Mouse (Mus musculus): ENCODE data around the gene Gm49358. TPM values are rescaled to one million over a fixed set of nuclear protein-coding genes. Genes with fewer than 3 reads are reported as not detected.

Gene Gm49358
- polyA plus RNA-seq, 1 experiment from 2014 or later: not detected

- WGBS: 2% methylated on average over 56 of the region's 58 CpGs
- no peaks in the 10 kb centered on the region for H3K9me3 ChIP-seq (ENCODE audit: control insufficient read depth, low read length)
- peak; percentile 42 for DNase-seq (ENCODE audit: low spot score)
- H3K27me3 ChIP-seq (ENCODE audit: control insufficient read depth, insufficient read depth, low read length): no peaks in the 10 kb centered on the region
- 0 out of 2 replicates have a peak, but pooled peaks cover 2% of the 10 kb centered on the region for H3K4me1 ChIP-seq (replicated peaks; ENCODE audit: control insufficient read depth, insufficient read depth)
- peak overlapping the region; percentile 76 for H3K4me3 ChIP-seq (ENCODE audit: low read depth, low read length)
- peak overlapping the region; percentile 100 for H3K4me2 ChIP-seq (replicated peaks; ENCODE audit: low read depth)
- ATAC-seq (ENCODE audit: low FRiP score, low TSS enrichment): no peak
- H3K9ac ChIP-seq (ENCODE audit: low read length): peak overlapping the region; percentile 76
- peak overlapping the region; percentile 87 for H3K27ac ChIP-seq (replicated peaks)
- TF ChIP-seq EP300 (optimal IDR thresholded peaks at IDR 0.05) (no peak), CTCF (IDR thresholded peaks at IDR 0.05; ENCODE audit: low read depth) (peak; percentile 23; the same call in 1 of the 2 replicates)
- H3K36me3 ChIP-seq (ENCODE audit: control insufficient read depth, insufficient read depth, low read length): no peaks in the 10 kb centered on the region
Observed at GRCm38 (mm10) chr10:86779117-86779755, 15.5 kb downstream of the Gm49358 start.

- 33% methylated on average over 12 of the region's 12 CpGs for WGBS
Observed at GRCm38 (mm10) chr10:86779816-86780500, 16.2 kb downstream of the Gm49358 start.

GRCm38 (mm10) chr10:86781641-86782040 is 17.9 kb downstream of the Gm49358 start:
- Histone ChIP-seq H3K27ac (replicated peaks) (no peak overlapping the region), H3K4me2 (replicated peaks; ENCODE audit: low read depth) (peak overlapping the region; percentile 21; the same call in 1 of the 2 replicates), H3K9ac (ENCODE audit: low read length) (peak overlapping the region; percentile 18; the same call in 1 of the 2 replicates), H3K36me3 (ENCODE audit: control insufficient read depth, insufficient read depth, low read length) (no peaks in the 10 kb centered on the region), H3K4me3 (ENCODE audit: low read depth, low read length) (no peak overlapping the region), H3K27me3 (ENCODE audit: control insufficient read depth, insufficient read depth, low read length) (no peaks in the 10 kb centered on the region), H3K9me3 (ENCODE audit: control insufficient read depth, low read length) (no peaks in the 10 kb centered on the region), H3K4me1 (replicated peaks; ENCODE audit: control insufficient read depth, insufficient read depth) (0 out of 2 replicates have a peak, but pooled peaks cover 2% of the 10 kb centered on the region)
- DNase-seq (ENCODE audit: low spot score) (no peak), ATAC-seq (ENCODE audit: low FRiP score, low TSS enrichment) (no peak)
- TF ChIP-seq EP300 (optimal IDR thresholded peaks at IDR 0.05): no peak
- TF ChIP-seq CTCF (IDR thresholded peaks at IDR 0.05; ENCODE audit: low read depth): no peak
- WGBS: 53% methylated on average over 5 of the region's 5 CpGs

More at GRCm38 (mm10) chr10:86779816-86780500, 16.2 kb downstream of the Gm49358 start:
- Histone ChIP-seq H3K36me3 (ENCODE audit: control insufficient read depth, insufficient read depth, low read length) (no peaks in the 10 kb centered on the region), H3K9me3 (ENCODE audit: control insufficient read depth, low read length) (no peaks in the 10 kb centered on the region), H3K4me2 (replicated peaks; ENCODE audit: low read depth) (peak overlapping the region; percentile 100), H3K9ac (ENCODE audit: low read length) (peak overlapping the region; percentile 76), H3K27me3 (ENCODE audit: control insufficient read depth, insufficient read depth, low read length) (no peaks in the 10 kb centered on the region), H3K4me3 (ENCODE audit: low read depth, low read length) (peak overlapping the region; percentile 76), H3K27ac (replicated peaks) (no peak overlapping the region), H3K4me1 (replicated peaks; ENCODE audit: control insufficient read depth, insufficient read depth) (0 out of 2 replicates have a peak, but pooled peaks cover 2% of the 10 kb centered on the region)
- TF ChIP-seq EP300 (optimal IDR thresholded peaks at IDR 0.05): no peak
- no peak for TF ChIP-seq CTCF (IDR thresholded peaks at IDR 0.05; ENCODE audit: low read depth)
- ATAC-seq (ENCODE audit: low FRiP score, low TSS enrichment): no peak
- no peak for DNase-seq (ENCODE audit: low spot score)

- TF ChIP-seq CTCF (IDR thresholded peaks at IDR 0.05; ENCODE audit: low read depth): no peak
- TF ChIP-seq EP300 (optimal IDR thresholded peaks at IDR 0.05): no peak
- Histone ChIP-seq H3K9me3 (ENCODE audit: control insufficient read depth, low read length) (no peaks in the 10 kb centered on the region), H3K4me2 (replicated peaks; ENCODE audit: low read depth) (0 out of 2 replicates have a peak overlapping the region, but pooled peaks have one; percentile 8), H3K4me3 (ENCODE audit: low read depth, low read length) (no peak overlapping the region), H3K27ac (replicated peaks) (peak overlapping the region; percentile 82), H3K4me1 (replicated peaks; ENCODE audit: control insufficient read depth, insufficient read depth) (0 out of 2 replicates have a peak, but pooled peaks cover 2% of the 10 kb centered on the region), H3K36me3 (ENCODE audit: control insufficient read depth, insufficient read depth, low read length) (no peaks in the 10 kb centered on the region), H3K9ac (ENCODE audit: low read length) (no peak overlapping the region), H3K27me3 (ENCODE audit: control insufficient read depth, insufficient read depth, low read length) (no peaks in the 10 kb centered on the region)
- DNase-seq (ENCODE audit: low spot score): no peak
- 65% methylated on average over 5 of the region's 5 CpGs for WGBS
- ATAC-seq (ENCODE audit: low FRiP score, low TSS enrichment): no peak
Observed at GRCm38 (mm10) chr10:86782656-86783055, 18.9 kb downstream of the Gm49358 start.

- no peaks in the 10 kb centered on the region for H3K9me3 ChIP-seq (ENCODE audit: control insufficient read depth, low read length)
- no peak overlapping the region for H3K9ac ChIP-seq (ENCODE audit: low read length)
- peak; percentile 37 for DNase-seq (ENCODE audit: low spot score)
- H3K27ac ChIP-seq (replicated peaks): no peak overlapping the region
- no peaks in the 10 kb centered on the region for H3K36me3 ChIP-seq (ENCODE audit: control insufficient read depth, insufficient read depth, low read length)
- peak; percentile 16; the same call in 1 of the 2 replicates for ATAC-seq (ENCODE audit: low FRiP score, low TSS enrichment)
- 0 out of 2 replicates have a peak, but pooled peaks cover 2% of the 10 kb centered on the region for H3K4me1 ChIP-seq (replicated peaks; ENCODE audit: control insufficient read depth, insufficient read depth)
- no peak overlapping the region for H3K4me3 ChIP-seq (ENCODE audit: low read depth, low read length)
- H3K4me2 ChIP-seq (replicated peaks; ENCODE audit: low read depth): no peak overlapping the region; the same call in 1 of the 2 replicates
- WGBS: 62% methylated on average over 5 of the region's 5 CpGs
- no peak for TF ChIP-seq CTCF (IDR thresholded peaks at IDR 0.05; ENCODE audit: low read depth)
- no peak for TF ChIP-seq EP300 (optimal IDR thresholded peaks at IDR 0.05)
- no peaks in the 10 kb centered on the region for H3K27me3 ChIP-seq (ENCODE audit: control insufficient read depth, insufficient read depth, low read length)
Observed at GRCm38 (mm10) chr10:86783561-86783960, 19.8 kb downstream of the Gm49358 start.

All from stomach, postnatal 0 days (tissue).